16 mouse cellular contexts compared by ENCODE assay signal in the genomic region with DNA sequence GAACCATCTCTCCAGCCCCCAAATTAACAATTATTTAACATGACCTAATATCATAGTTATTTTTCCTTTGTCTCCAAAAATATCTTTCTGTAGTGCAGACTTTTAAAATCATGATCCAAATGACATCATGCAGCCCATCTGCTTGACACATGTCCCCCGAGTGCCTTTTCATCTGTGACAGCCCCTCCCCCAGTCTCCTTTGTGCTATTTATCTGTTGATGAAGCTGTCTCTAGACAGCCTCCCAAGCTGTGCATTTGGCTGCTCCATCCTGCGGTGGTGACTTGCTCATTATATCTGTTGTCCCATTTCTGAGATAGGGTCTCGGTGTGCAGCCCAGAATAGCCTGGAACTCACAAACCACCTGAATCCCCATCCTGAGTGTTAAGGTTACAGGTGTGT. TPM values are rescaled to one million over a fixed set of nuclear protein-coding genes. Genes with fewer than 3 reads are reported as not detected.
DNase-seq lines count a peak whose midpoint lies in the region; ATAC-seq and TF ChIP-seq lines count a peak whose summit lies in the region.
"Had no signal": no experiment of that assay in that cellular context is flagged by ENCODE, and none has a peak within 500 bp of the region (broad histone marks: within the 10 kb centered on the region; RNA-seq: fewer than 3 reads in every experiment).

No protein-coding gene starts in this region.

- peak; percentile 62 for ATAC-seq in forebrain, embryonic 16.5 days
- peak; percentile 19; the same call in 1 of the 2 replicates for ATAC-seq in neural tube, embryonic 14.5 days (ENCODE audit: low read depth)
- no peak for ATAC-seq in CD4-positive, CD25-positive, alpha-beta regulatory T cell, adult 4 months
- ATAC-seq: liver, embryonic 12.5 days; Patski had no signal

- no peaks in the 10 kb centered on the region for H3K9me3 ChIP-seq in forebrain, embryonic 16.5 days (ENCODE audit: control insufficient read depth, low read length)
- H3K9me3 ChIP-seq in neural tube, embryonic 14.5 days (ENCODE audit: control insufficient read depth, low read length): no peaks in the 10 kb centered on the region
- H3K9me3 ChIP-seq: liver, embryonic 12.5 days had no signal

- no peak for TF ChIP-seq CTCF in left cerebral cortex, adult 2 months (IDR thresholded peaks at IDR 0.05)

- H3K4me2 ChIP-seq in forebrain, embryonic 16.5 days (ENCODE audit: low read length): no peak overlapping the region
- no peak overlapping the region for H3K4me2 ChIP-seq in neural tube, embryonic 14.5 days (ENCODE audit: low read depth, low read length)
- H3K4me2 ChIP-seq: liver, embryonic 12.5 days had no signal

- no peak overlapping the region for H3K9ac ChIP-seq in forebrain, embryonic 16.5 days (replicated peaks; ENCODE audit: low read depth, low read length)
- H3K9ac ChIP-seq in neural tube, embryonic 14.5 days (replicated peaks; ENCODE audit: low read depth, low read length): no peak overlapping the region
- H3K9ac ChIP-seq: liver, embryonic 12.5 days had no signal

- H3K36me3 ChIP-seq in forebrain, embryonic 16.5 days (ENCODE audit: control insufficient read depth, insufficient read depth): no peaks in the 10 kb centered on the region
- no peaks in the 10 kb centered on the region for H3K36me3 ChIP-seq in neural tube, embryonic 14.5 days (ENCODE audit: control insufficient read depth, insufficient read depth, low read length)
- H3K36me3 ChIP-seq: liver, embryonic 12.5 days had no signal

- H3K27ac ChIP-seq in forebrain, embryonic 16.5 days (ENCODE audit: low read length): peak overlapping the region; percentile 74
- H3K27ac ChIP-seq in neural tube, embryonic 14.5 days (ENCODE audit: low read depth, low read length): peak overlapping the region; percentile 57; the same call in 1 of the 2 replicates
- H3K27ac ChIP-seq in left cerebral cortex, adult 2 months: no peak overlapping the region
- H3K27ac ChIP-seq: heart, adult 2 months; liver, embryonic 12.5 days had no signal

- H3K4me1 ChIP-seq in forebrain, embryonic 16.5 days (replicated peaks; ENCODE audit: control insufficient read depth, insufficient read depth, low read length): peaks cover 18% of the 10 kb centered on the region
- peaks cover 14% of the 10 kb centered on the region; the same call in 1 of the 2 replicates for H3K4me1 ChIP-seq in neural tube, embryonic 14.5 days (ENCODE audit: control insufficient read depth, insufficient read depth, low read length)

- no peak overlapping the region for H3K4me3 ChIP-seq in forebrain, embryonic 16.5 days (replicated peaks; ENCODE audit: low read length)
- H3K4me3 ChIP-seq in neural tube, embryonic 14.5 days (ENCODE audit: low read depth, low read length): no peak overlapping the region
- H3K4me3 ChIP-seq in left cerebral cortex, adult 2 months: no peak overlapping the region
- H3K4me3 ChIP-seq: heart, adult 2 months; liver, embryonic 12.5 days had no signal

- peak; percentile 66 for DNase-seq in left cerebral cortex, postnatal 4 days
- DNase-seq in left cerebral cortex, adult 18-20 months (ENCODE audit: low spot score in 2 of 2): no peak
- DNase-seq in layer of hippocampus, adult 18-20 months (ENCODE audit: low spot score in 2 of 2): peak; percentile 65 to 90
- no peak for DNase-seq in testis, postnatal 10 days (ENCODE audit: low spot score)
- DNase-seq in left cerebral cortex, adult 2 months (ENCODE audit: extremely low spot score in 1 of 2, low spot score in 2 of 2): no peak
- DNase-seq: adrenal gland, postnatal 10 days; heart, adult 2 months; heart, postnatal 36 days; kidney, adult 2 months; lung, postnatal 10 days; right cerebral cortex, postnatal 14 days had no signal

- 13% methylated on average over 3 of the region's 3 CpGs for WGBS in forebrain, embryonic 16.5 days
- WGBS in neural tube, embryonic 14.5 days: 20% methylated on average over 3 of the region's 3 CpGs

- H3K27me3 ChIP-seq in forebrain, embryonic 16.5 days (replicated peaks; ENCODE audit: control insufficient read depth, insufficient read depth, low read length): no peaks in the 10 kb centered on the region
- H3K27me3 ChIP-seq in neural tube, embryonic 14.5 days (ENCODE audit: control insufficient read depth, insufficient read depth, low read length): no peaks in the 10 kb centered on the region
- H3K27me3 ChIP-seq: Patski had no signal

- intact Hi-C loops in left cerebral cortex, postnatal 4 days (cut with DNase I): no loop called here
- intact Hi-C loops in left cerebral cortex, adult 2 months (cut with DNase I): loop anchor here (1.0 to 5.0 kb wide), 3 partner anchors 74 to 342 kb away; no protein-coding TSS in a partner anchor

RNA-seq across cellular contexts. Expression of gene Klhl35, which starts 16.1 kb away (rescaled TPM):
- total RNA-seq in left cerebral cortex, postnatal 4 days (2021): 1 to 10 TPM; 4.8 to 5.8 TPM
- 1 to 10 TPM; 2.3 to 3.2 TPM for total RNA-seq in left cerebral cortex, adult 18-20 months (2021)
- 3.8 and 4.0 TPM in 2 replicates for polyA plus RNA-seq in forebrain, embryonic 16.5 days (2015; fragmentation: Nextera tagmentation; extraction: Ambion mirVana)
- 1 to 10 TPM; 2.2 to 2.3 TPM for total RNA-seq in layer of hippocampus, adult 18-20 months (2021)
- polyA plus RNA-seq in neural tube, embryonic 14.5 days (2014; fragmentation: Nextera tagmentation; extraction: Ambion mirVana): 2.4 and 4.8 TPM in 2 replicates
- total RNA-seq in left cerebral cortex, adult 2 months (2021): 1 to 10 TPM; 2.3 to 2.7 TPM
- polyA plus RNA-seq in CD4-positive, CD25-positive, alpha-beta regulatory T cell, adult 4 months (2017; shearing (Covaris generic)): not detected
- total RNA-seq: heart, postnatal 36 days had no signal

RNA-seq across cellular contexts. Expression of gene Rps3, which starts 33.8 kb away (rescaled TPM):
- total RNA-seq in left cerebral cortex, postnatal 4 days (2021): 100 to 1,000 TPM; 379 to 396 TPM
- total RNA-seq in left cerebral cortex, adult 18-20 months (2021): 100 to 1,000 TPM; 268 to 293 TPM
- polyA plus RNA-seq in forebrain, embryonic 16.5 days (2015; fragmentation: Nextera tagmentation; extraction: Ambion mirVana): 503 and 525 TPM in 2 replicates
- total RNA-seq in layer of hippocampus, adult 18-20 months (2021): 100 to 1,000 TPM; 288 to 291 TPM
- 408 and 464 TPM in 2 replicates for polyA plus RNA-seq in neural tube, embryonic 14.5 days (2014; fragmentation: Nextera tagmentation; extraction: Ambion mirVana)
- 100 to 1,000 TPM; 223 to 241 TPM for total RNA-seq in left cerebral cortex, adult 2 months (2021)
- polyA plus RNA-seq in CD4-positive, CD25-positive, alpha-beta regulatory T cell, adult 4 months (2017; shearing (Covaris generic)): 1,000 to 10,000 TPM; 2,515 to 4,056 TPM

Comparison
In these comparisons a context has a peak if more than half of its experiments do, and no peak if none do; other contexts are left out.
1. DNase-seq: peak in left cerebral cortex, postnatal 4 days (single experiment) and layer of hippocampus, adult 18-20 months (2 of 2); none in left cerebral cortex, adult 18-20 months (0 of 2), testis, postnatal 10 days (single experiment) and left cerebral cortex, adult 2 months (0 of 2).